ENCODE assay signal across 22 mouse cellular contexts in genomic region chr7:16499671-16500104, GRCm38 (mm10). TPM values are rescaled to one million over a fixed set of nuclear protein-coding genes. Genes with fewer than 3 reads are reported as not detected.
DNase-seq lines count a peak whose midpoint lies in the region; ATAC-seq and TF ChIP-seq lines count a peak whose summit lies in the region.
"Had no signal": no experiment of that assay in that cellular context is flagged by ENCODE, and none has a peak within 500 bp of the region (broad histone marks: within the 10 kb centered on the region; RNA-seq: fewer than 3 reads in every experiment).

No protein-coding gene starts in this region.

- H3K36me3 ChIP-seq in hindbrain, embryonic 12.5 days, result peaks cover 82% of the 10 kb centered on the region
- H3K36me3 ChIP-seq in hindbrain, embryonic 10.5 days, result peaks cover 95% of the 10 kb centered on the region
- H3K36me3 ChIP-seq in midbrain, embryonic 14.5 days (ENCODE audit: control insufficient read depth, insufficient read depth, low read length), result peaks cover 70% of the 10 kb centered on the region
- H3K36me3 ChIP-seq in midbrain, embryonic 11.5 days (ENCODE audit: control insufficient read depth, insufficient read depth, low read length), result peaks cover 33% of the 10 kb centered on the region
- peaks cover 54% of the 10 kb centered on the region for H3K36me3 ChIP-seq in midbrain, postnatal 0 days (ENCODE audit: insufficient read depth, low read length)

- H3K9me3 ChIP-seq in hindbrain, embryonic 12.5 days (replicated peaks), result no peaks in the 10 kb centered on the region
- no peaks in the 10 kb centered on the region for H3K9me3 ChIP-seq in hindbrain, embryonic 10.5 days
- H3K9me3 ChIP-seq in midbrain, embryonic 14.5 days (ENCODE audit: control insufficient read depth, low read length), result no peaks in the 10 kb centered on the region
- H3K9me3 ChIP-seq in midbrain, embryonic 11.5 days (ENCODE audit: control insufficient read depth, low read length), result no peaks in the 10 kb centered on the region
- no peaks in the 10 kb centered on the region for H3K9me3 ChIP-seq in midbrain, postnatal 0 days (ENCODE audit: low read length)
- H3K9me3 ChIP-seq: embryonic facial prominence, embryonic 10.5 days; limb, embryonic 10.5 days; midbrain, embryonic 12.5 days had no signal

- ATAC-seq in hindbrain, embryonic 12.5 days (ENCODE audit: low FRiP score), result peak; percentile 43; the same call in 1 of the 2 replicates
- ATAC-seq in midbrain, embryonic 14.5 days (ENCODE audit: low FRiP score, low TSS enrichment), result peak; percentile 20; the same call in 1 of the 2 replicates
- no peak for ATAC-seq in midbrain, embryonic 11.5 days (ENCODE audit: low FRiP score)
- peak; percentile 60 for ATAC-seq in midbrain, postnatal 0 days (ENCODE audit: low FRiP score)
- no peak for ATAC-seq in erythroid progenitor cell, adult 5-6 weeks (replicated peaks; ENCODE audit: low FRiP score, poor library complexity, severe bottlenecking)

- TF ChIP-seq CTCF in midbrain, postnatal 0 days (IDR thresholded peaks at IDR 0.05), result no peak

- DNase-seq in cerebellum, postnatal 10 days, result peak; percentile 35 to 50
- DNase-seq in cerebellum, postnatal 4 days (ENCODE audit: low spot score in 2 of 2), result no peak
- no peak for DNase-seq in hindbrain, embryonic 10.5 days (ENCODE audit: low spot score)
- DNase-seq in midbrain, embryonic 14.5 days, result peak; percentile 22
- no peak for DNase-seq in midbrain, embryonic 11.5 days (ENCODE audit: low spot score, missing footprints)
- peak; percentile 57 for DNase-seq in midbrain, postnatal 0 days (ENCODE audit: low spot score)
- DNase-seq: adrenal gland, adult 2 months; cerebellum, postnatal 36 days; gastrocnemius, adult 2 months; heart, postnatal 4 days; kidney, adult 18-20 months; kidney, postnatal 10 days; layer of hippocampus, adult 9-11 months; lung, adult 2 months; lung, postnatal 36 days had no signal

- 67% methylated on average over 6 of the region's 6 CpGs for WGBS in hindbrain, embryonic 12.5 days
- WGBS in hindbrain, embryonic 10.5 days, result 80% methylated on average over 6 of the region's 6 CpGs
- 72% methylated on average over 6 of the region's 6 CpGs for WGBS in midbrain, embryonic 14.5 days
- WGBS in midbrain, embryonic 11.5 days, result 82% methylated on average over 6 of the region's 6 CpGs
- 60% methylated on average over 6 of the region's 6 CpGs for WGBS in midbrain, postnatal 0 days

- H3K4me1 ChIP-seq in hindbrain, embryonic 12.5 days, result no peaks in the 10 kb centered on the region
- no peaks in the 10 kb centered on the region for H3K4me1 ChIP-seq in hindbrain, embryonic 10.5 days (replicated peaks)
- H3K4me1 ChIP-seq in midbrain, embryonic 14.5 days (ENCODE audit: control insufficient read depth, insufficient read depth, low read length), result no peaks in the 10 kb centered on the region
- no peaks in the 10 kb centered on the region for H3K4me1 ChIP-seq in midbrain, embryonic 11.5 days (ENCODE audit: control insufficient read depth, insufficient read depth, low read length)
- peaks cover 2% of the 10 kb centered on the region; the same call in 1 of the 2 replicates for H3K4me1 ChIP-seq in midbrain, postnatal 0 days (ENCODE audit: insufficient read depth, low read length)
- H3K4me1 ChIP-seq: embryonic facial prominence, embryonic 10.5 days; limb, embryonic 10.5 days; midbrain, embryonic 12.5 days had no signal

- no peak overlapping the region for H3K27ac ChIP-seq in hindbrain, embryonic 12.5 days
- H3K27ac ChIP-seq in hindbrain, embryonic 10.5 days, result no peak overlapping the region
- H3K27ac ChIP-seq in midbrain, embryonic 14.5 days (replicated peaks; ENCODE audit: low read depth, low read length), result no peak overlapping the region
- H3K27ac ChIP-seq in midbrain, embryonic 11.5 days (ENCODE audit: low read depth, low read length), result no peak overlapping the region
- H3K27ac ChIP-seq in midbrain, postnatal 0 days (ENCODE audit: low read depth, low read length), result no peak overlapping the region
- H3K27ac ChIP-seq: embryonic facial prominence, embryonic 10.5 days; gastrocnemius, adult 2 months; limb, embryonic 10.5 days; midbrain, embryonic 12.5 days had no signal

- H3K4me3 ChIP-seq in hindbrain, embryonic 12.5 days, result no peak overlapping the region
- H3K4me3 ChIP-seq in hindbrain, embryonic 10.5 days, result no peak overlapping the region
- no peak overlapping the region for H3K4me3 ChIP-seq in midbrain, embryonic 14.5 days (replicated peaks; ENCODE audit: low read depth, low read length)
- no peak overlapping the region for H3K4me3 ChIP-seq in midbrain, embryonic 11.5 days (ENCODE audit: low read depth, low read length)
- H3K4me3 ChIP-seq in midbrain, postnatal 0 days (ENCODE audit: low read depth, low read length), result no peak overlapping the region
- H3K4me3 ChIP-seq: embryonic facial prominence, embryonic 10.5 days; gastrocnemius, adult 2 months; limb, embryonic 10.5 days; midbrain, embryonic 12.5 days had no signal

- no peak overlapping the region for H3K4me2 ChIP-seq in hindbrain, embryonic 12.5 days (replicated peaks)
- H3K4me2 ChIP-seq in midbrain, embryonic 14.5 days (ENCODE audit: low read length), result no peak overlapping the region
- no peak overlapping the region for H3K4me2 ChIP-seq in midbrain, embryonic 11.5 days
- H3K4me2 ChIP-seq in midbrain, postnatal 0 days (ENCODE audit: low read depth, low read length, poor library complexity, severe bottlenecking), result no peak overlapping the region
- H3K4me2 ChIP-seq: liver, embryonic 11.5 days; midbrain, embryonic 12.5 days had no signal

- no peak overlapping the region for H3K9ac ChIP-seq in hindbrain, embryonic 12.5 days
- no peak overlapping the region for H3K9ac ChIP-seq in midbrain, embryonic 14.5 days (replicated peaks; ENCODE audit: low read length)
- no peak overlapping the region for H3K9ac ChIP-seq in midbrain, embryonic 11.5 days (ENCODE audit: low read length)
- no peak overlapping the region for H3K9ac ChIP-seq in midbrain, postnatal 0 days (replicated peaks; ENCODE audit: low read length, poor library complexity, severe bottlenecking)
- H3K9ac ChIP-seq: midbrain, embryonic 12.5 days had no signal

- H3K27me3 ChIP-seq in hindbrain, embryonic 12.5 days, result no peaks in the 10 kb centered on the region
- H3K27me3 ChIP-seq in hindbrain, embryonic 10.5 days (ENCODE audit: insufficient read depth, poor library complexity, severe bottlenecking), result no peaks in the 10 kb centered on the region
- no peaks in the 10 kb centered on the region for H3K27me3 ChIP-seq in midbrain, embryonic 14.5 days (ENCODE audit: control insufficient read depth, insufficient read depth, low read length)
- no peaks in the 10 kb centered on the region for H3K27me3 ChIP-seq in midbrain, embryonic 11.5 days (ENCODE audit: control insufficient read depth, insufficient read depth, low read length)
- no peaks in the 10 kb centered on the region for H3K27me3 ChIP-seq in midbrain, postnatal 0 days (ENCODE audit: insufficient read depth, low read length)
- H3K27me3 ChIP-seq: midbrain, embryonic 12.5 days had no signal

RNA-seq across cellular contexts. Expression of gene Npas1, which starts 22.2 kb away (rescaled TPM):
- polyA plus RNA-seq in hindbrain, embryonic 12.5 days (2016; fragmentation: Nextera tagmentation; extraction: Ambion mirVana), result 1.2 and 1.7 TPM in 2 replicates
- polyA plus RNA-seq in hindbrain, embryonic 10.5 days (2016; fragmentation: Nextera tagmentation; extraction: Ambion mirVana), result 0.63 and 0.91 TPM in 2 replicates
- polyA plus RNA-seq in midbrain, embryonic 14.5 days (2014; fragmentation: Nextera tagmentation; extraction: Ambion mirVana), result 3.7 and 4.4 TPM in 2 replicates
- 0.30 TPM in 2 replicates for polyA plus RNA-seq in midbrain, embryonic 11.5 days (2014; fragmentation: Nextera tagmentation; extraction: Ambion mirVana)
- total RNA-seq in midbrain, postnatal 0 days (2014; rRNA removed), result 9.4 and 11.1 TPM in 2 replicates
- polyA plus RNA-seq in midbrain, postnatal 0 days (2015; fragmentation: Nextera tagmentation; extraction: Ambion mirVana), result 9.5 and 12.3 TPM in 2 replicates
- total RNA-seq in erythroid progenitor cell, adult 5-6 weeks (2015; ENCODE audit: low replicate concordance), result not detected in 2 replicates
- not detected in 2 replicates for total RNA-seq in erythroid progenitor cell, adult 5-6 weeks (2017; ENCODE audit: low replicate concordance)
- total RNA-seq: adrenal gland, adult 2 months; gastrocnemius, adult 2 months; granulocyte monocyte progenitor cell, adult 5-6 weeks; heart, postnatal 4 days had no signal
- polyA plus RNA-seq: adrenal gland, adult 2 months; lung, adult 2 months had no signal

RNA-seq across cellular contexts. Expression of gene Tmem160, which starts 47.1 kb away (rescaled TPM):
- polyA plus RNA-seq in hindbrain, embryonic 12.5 days (2016; fragmentation: Nextera tagmentation; extraction: Ambion mirVana), result 52.6 and 55.9 TPM in 2 replicates
- polyA plus RNA-seq in hindbrain, embryonic 10.5 days (2016; fragmentation: Nextera tagmentation; extraction: Ambion mirVana), result 67.4 and 70.9 TPM in 2 replicates
- 59.6 and 84.1 TPM in 2 replicates for polyA plus RNA-seq in midbrain, embryonic 14.5 days (2014; fragmentation: Nextera tagmentation; extraction: Ambion mirVana)
- polyA plus RNA-seq in midbrain, embryonic 11.5 days (2014; fragmentation: Nextera tagmentation; extraction: Ambion mirVana), result 40.0 and 49.2 TPM in 2 replicates
- 43.1 and 55.6 TPM in 2 replicates for total RNA-seq in midbrain, postnatal 0 days (2014; rRNA removed)
- 105 and 108 TPM in 2 replicates for polyA plus RNA-seq in midbrain, postnatal 0 days (2015; fragmentation: Nextera tagmentation; extraction: Ambion mirVana)
- total RNA-seq in erythroid progenitor cell, adult 5-6 weeks (2015; ENCODE audit: low replicate concordance), result 6.8 and 8.0 TPM in 2 replicates
- total RNA-seq in erythroid progenitor cell, adult 5-6 weeks (2017; ENCODE audit: low replicate concordance), result 1.9 and 5.9 TPM in 2 replicates

Comparison
In these comparisons a context has a peak if more than half of its experiments do, and no peak if none do; other contexts are left out.
1. DNase-seq: peak in cerebellum, postnatal 10 days (2 of 2), midbrain, embryonic 14.5 days (single experiment) and midbrain, postnatal 0 days (single experiment); none in cerebellum, postnatal 4 days (0 of 2), hindbrain, embryonic 10.5 days (single experiment) and midbrain, embryonic 11.5 days (single experiment).
2. ATAC-seq: peak in hindbrain, embryonic 12.5 days (single experiment), midbrain, embryonic 14.5 days (single experiment) and midbrain, postnatal 0 days (single experiment); none in midbrain, embryonic 11.5 days (single experiment) and erythroid progenitor cell, adult 5-6 weeks (single experiment).